Mouse (Mus musculus) E14TG2a.4 (cell line): ENCODE measurements around the gene Fsd1.

Source experiments
- H3K27me3 ChIP-seq: 2 replicates; pipeline ENCODE4 v1.6.1; 2014; ENCODE audit warnings: low read length, control low read depth; ENCODE audit not compliant: insufficient read depth
- H3K36me3 ChIP-seq: 2 replicates; pipeline ENCODE4 v1.6.1; 2014; ENCODE audit warnings: low read length, control low read depth; ENCODE audit not compliant: insufficient read depth
- H3K4me1 ChIP-seq: replicated peaks from 2 replicates; pipeline ENCODE4 v1.6.1; 2014; ENCODE audit warnings: low read depth, low read length, control low read depth
- H3K4me3 ChIP-seq: replicated peaks from 2 replicates; pipeline ENCODE4 v1.5.1; 2014; ENCODE audit warnings: mild to moderate bottlenecking, low read length
- H3K9me3 ChIP-seq: 2 replicates; pipeline ENCODE4 v1.6.1; 2014; ENCODE audit warnings: low read length, control low read depth
- CTCF ChIP-seq: conservative IDR thresholded peaks from 2 replicates; pipeline ENCODE4 v1.5.1; 2014; ENCODE audit warnings: low read length
- NANOG ChIP-seq: IDR thresholded peaks from 2 replicates; pipeline ENCODE4 v1.6.1; 2014; ENCODE audit warnings: borderline replicate concordance, low read length, mixed read lengths
- POU5F1 ChIP-seq: IDR thresholded peaks from 2 replicates; pipeline ENCODE4 v1.6.1; 2014; ENCODE audit warnings: low read length, borderline replicate concordance

The Fsd1 gene

GRCm38 (mm10) chr17:55968210-55968609, 18.1 kb upstream of the Fsd1 start:
- no peaks in the 10 kb centered on the region for H3K9me3 ChIP-seq
- peaks cover 41% of the 10 kb centered on the region for H3K27me3 ChIP-seq
- TF ChIP-seq POU5F1 (no peak), NANOG (no peak), CTCF (no peak)
- peaks cover 52% of the 10 kb centered on the region for H3K36me3 ChIP-seq
- no peak overlapping the region for H3K4me3 ChIP-seq
- peaks cover 46% of the 10 kb centered on the region for H3K4me1 ChIP-seq

DNA sequence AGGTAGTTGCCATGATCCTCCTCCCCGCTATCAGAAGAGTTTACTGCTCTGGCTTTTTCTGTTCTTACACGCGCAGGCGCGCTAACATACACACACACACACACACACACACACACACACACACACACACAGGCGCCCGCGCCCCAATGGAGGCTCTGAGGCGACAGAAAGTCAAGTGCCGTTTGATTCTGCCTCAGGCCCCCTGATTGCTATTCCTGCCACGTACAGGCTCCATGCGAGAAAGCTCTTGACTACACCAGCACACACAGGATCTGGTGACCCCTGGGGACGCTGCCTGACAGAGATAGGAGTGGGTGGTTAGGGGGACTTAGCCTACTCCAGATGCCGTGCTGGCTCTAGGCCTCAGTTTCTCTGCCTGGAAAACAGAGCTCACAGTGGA, 16.7 kb upstream of the Fsd1 start:
- H3K4me1 ChIP-seq: peaks cover 42% of the 10 kb centered on the region
- TF ChIP-seq POU5F1: no peak
- no peak for TF ChIP-seq CTCF
- H3K9me3 ChIP-seq: no peaks in the 10 kb centered on the region
- H3K36me3 ChIP-seq: peaks cover 41% of the 10 kb centered on the region
- H3K27me3 ChIP-seq: peaks cover 51% of the 10 kb centered on the region
- H3K4me3 ChIP-seq: peak overlapping the region; percentile 79; the same call in 1 of the 2 replicates

DNA sequence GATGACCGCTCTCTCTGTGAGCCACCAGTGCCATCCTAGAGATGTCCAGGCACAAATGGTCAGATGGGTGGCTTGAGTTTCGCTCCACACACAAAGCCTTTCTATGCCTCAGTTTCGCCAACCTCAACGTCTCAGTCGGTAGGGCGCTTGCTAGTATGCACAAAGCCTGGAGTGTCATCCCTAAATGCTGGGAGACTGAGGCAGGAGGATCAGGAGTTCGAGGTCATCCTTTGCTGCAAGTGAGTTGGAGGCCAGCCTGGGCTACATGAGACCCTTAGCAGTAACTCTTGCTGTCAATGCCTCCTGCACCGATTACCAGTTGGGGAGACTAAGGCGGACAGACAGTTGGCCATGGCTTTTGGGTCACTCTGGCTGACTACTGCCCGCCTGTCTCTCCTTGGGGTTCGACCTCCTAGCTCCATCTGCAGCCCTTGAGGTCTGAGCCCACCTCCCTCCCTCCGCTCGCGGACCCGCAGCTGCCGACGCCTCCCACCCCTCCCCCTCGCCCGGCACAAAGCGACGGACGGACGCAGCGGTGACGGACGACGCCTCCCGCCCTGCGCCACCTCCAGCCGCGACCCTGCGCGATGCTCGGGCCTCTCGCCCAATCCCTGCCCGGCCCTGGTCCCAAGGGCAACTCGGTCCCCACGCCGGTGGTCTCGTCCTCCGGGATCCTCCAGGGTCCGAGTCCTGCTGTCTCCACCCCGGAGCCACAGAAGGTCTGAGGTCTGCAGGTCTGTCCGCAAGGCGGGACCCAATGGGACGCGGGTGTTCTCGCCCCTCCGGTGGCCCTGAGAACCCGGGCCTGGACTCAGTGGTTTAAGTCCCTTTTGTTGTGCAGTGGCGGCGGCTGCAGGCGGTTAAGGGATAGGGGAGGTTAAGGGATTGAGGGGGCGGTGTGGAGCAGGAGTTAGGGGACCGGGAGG, 16.1 kb upstream of the Fsd1 start, which contains the start of gene Shd:
Shd (plus strand) TSS at position 502 of the 926 bp plus-strand sequence.
- TF ChIP-seq NANOG (no peak), CTCF (no peak), POU5F1 (no peak)
- peaks cover 36% of the 10 kb centered on the region for H3K4me1 ChIP-seq
- H3K9me3 ChIP-seq: no peaks in the 10 kb centered on the region
- H3K36me3 ChIP-seq: peaks cover 34% of the 10 kb centered on the region
- peaks cover 51% of the 10 kb centered on the region for H3K27me3 ChIP-seq
- H3K4me3 ChIP-seq: peak within 1 kb of the TSS; percentile 79

- H3K27me3 ChIP-seq: peaks cover 51% of the 10 kb centered on the region
- no peak for TF ChIP-seq CTCF
- no peaks in the 10 kb centered on the region for H3K9me3 ChIP-seq
- peaks cover 42% of the 10 kb centered on the region for H3K4me1 ChIP-seq
- peaks cover 23% of the 10 kb centered on the region for H3K36me3 ChIP-seq
- H3K4me3 ChIP-seq: peak overlapping the region; percentile 79
Observed at GRCm38 (mm10) chr17:55971453-55971852, 14.9 kb upstream of the Fsd1 start.

DNA sequence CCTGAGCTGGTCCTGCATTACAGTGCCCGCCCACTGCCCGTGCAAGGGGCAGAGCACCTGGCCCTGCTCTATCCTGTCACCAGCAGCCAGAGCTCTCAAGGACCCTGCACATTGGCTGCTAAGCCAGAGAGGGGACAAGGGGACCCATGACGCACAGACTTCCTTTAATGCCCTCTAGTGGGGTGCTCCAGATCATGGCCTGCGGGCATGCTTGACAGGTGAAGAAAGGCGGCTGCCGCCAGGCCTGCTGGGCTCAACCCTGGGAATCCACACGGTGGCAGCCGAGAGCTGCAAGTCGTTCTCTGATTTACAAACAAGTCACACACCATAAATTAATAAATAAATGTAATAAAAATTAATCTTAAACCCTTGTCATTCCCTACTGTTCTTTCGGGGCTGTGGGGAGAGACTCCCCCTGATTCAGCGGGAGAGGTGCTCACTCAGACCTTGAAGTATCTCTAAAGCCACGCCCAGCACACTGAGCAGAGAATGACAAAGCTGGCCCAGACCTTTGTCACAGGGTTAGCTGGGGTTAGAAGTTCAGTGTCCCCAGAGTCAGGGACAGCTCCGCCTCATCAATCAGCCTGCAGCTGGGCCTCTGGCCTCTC, 9.9 kb upstream of the Fsd1 start:
- Histone ChIP-seq H3K4me3 (0 out of 2 replicates have a peak overlapping the region, but pooled peaks have one; percentile 37), H3K27me3 (peaks cover 39% of the 10 kb centered on the region), H3K9me3 (no peaks in the 10 kb centered on the region), H3K36me3 (no peaks in the 10 kb centered on the region), H3K4me1 (peaks cover 27% of the 10 kb centered on the region)
- TF ChIP-seq CTCF: peak; percentile 79
- no peak for TF ChIP-seq NANOG
- no peak for TF ChIP-seq POU5F1

DNA sequence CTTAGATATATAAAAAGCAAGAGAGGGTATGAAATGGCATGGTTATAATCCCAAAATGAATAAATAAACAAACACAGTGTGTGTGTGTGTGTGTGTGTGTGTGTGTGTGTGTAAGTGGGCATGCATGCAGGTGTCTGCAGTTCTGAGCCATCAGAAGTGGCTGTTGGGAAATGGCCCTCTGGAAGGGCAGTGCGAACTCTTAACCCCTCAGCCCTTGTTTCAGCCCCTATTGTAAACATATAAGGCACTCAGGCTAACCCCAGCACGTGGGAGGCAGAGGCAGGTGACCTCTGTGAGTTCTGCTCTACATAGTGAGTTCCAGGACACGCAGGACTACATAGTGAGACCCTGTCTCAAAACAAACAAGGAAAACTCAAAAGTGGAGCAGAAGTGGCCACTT, 9.0 kb upstream of the Fsd1 start:
- peaks cover 21% of the 10 kb centered on the region for H3K4me1 ChIP-seq
- H3K36me3 ChIP-seq: no peaks in the 10 kb centered on the region
- H3K4me3 ChIP-seq: no peak overlapping the region
- no peaks in the 10 kb centered on the region for H3K9me3 ChIP-seq
- H3K27me3 ChIP-seq: peaks cover 30% of the 10 kb centered on the region
- TF ChIP-seq NANOG: no peak
- no peak for TF ChIP-seq CTCF

- H3K36me3 ChIP-seq: peaks cover 47% of the 10 kb centered on the region
- H3K4me1 ChIP-seq: peaks cover 38% of the 10 kb centered on the region
- peak overlapping the region; percentile 43 for H3K4me3 ChIP-seq
- H3K9me3 ChIP-seq: no peaks in the 10 kb centered on the region
- no peak for TF ChIP-seq POU5F1
- no peak for TF ChIP-seq CTCF
- TF ChIP-seq NANOG: no peak
- peaks cover 16% of the 10 kb centered on the region for H3K27me3 ChIP-seq
Observed at GRCm38 (mm10) chr17:55990278-55990898, 4.1 kb downstream of the Fsd1 start.

- H3K36me3 ChIP-seq: peaks cover 53% of the 10 kb centered on the region
- no peak for TF ChIP-seq NANOG
- no peak for TF ChIP-seq CTCF
- TF ChIP-seq POU5F1: no peak
- H3K9me3 ChIP-seq: no peaks in the 10 kb centered on the region
- peaks cover 4% of the 10 kb centered on the region; the same call in 1 of the 2 replicates for H3K27me3 ChIP-seq
- H3K4me1 ChIP-seq: peaks cover 54% of the 10 kb centered on the region
- peak overlapping the region; percentile 49 for H3K4me3 ChIP-seq
Observed at GRCm38 (mm10) chr17:55996007-55996406, 9.7 kb downstream of the Fsd1 start.
